In the genomic region with DNA sequence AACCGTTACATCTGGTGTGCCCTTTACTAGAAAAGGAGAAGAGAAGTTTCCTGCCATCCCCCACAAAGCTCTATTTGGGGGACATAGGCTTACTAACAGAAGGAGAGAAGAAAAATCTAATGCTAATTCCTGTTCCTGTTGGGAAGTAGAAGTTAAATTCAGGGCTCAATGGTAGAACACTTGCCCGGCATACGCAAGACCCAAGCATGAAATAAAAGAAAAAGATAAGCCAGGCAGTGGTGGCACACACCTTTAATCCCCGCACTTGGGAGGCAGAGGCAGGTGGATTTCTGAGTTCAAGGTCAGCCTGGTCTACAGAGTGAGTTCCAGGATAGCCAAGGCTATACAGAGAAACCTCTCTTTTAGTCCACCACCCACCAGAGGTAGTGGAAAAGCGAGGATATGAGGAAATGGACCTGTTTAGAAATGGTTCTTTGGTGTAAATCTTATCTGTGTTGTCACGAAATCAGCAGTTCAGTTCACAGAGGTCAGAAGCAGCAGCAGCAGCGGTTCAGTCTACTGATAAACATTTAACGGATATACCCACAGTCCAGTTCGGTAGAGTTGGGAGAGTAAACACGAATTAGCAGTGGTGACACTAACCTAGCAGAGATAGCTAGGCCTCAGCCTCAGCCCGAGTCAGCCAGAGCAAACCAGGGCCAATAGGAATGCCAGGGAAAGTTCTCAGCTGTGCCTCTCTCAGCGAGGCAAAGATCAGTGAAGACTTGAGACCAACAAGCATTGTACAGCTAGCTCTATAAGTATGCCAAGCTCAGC, we compare ENCODE assay signal across 14 mouse cellular contexts. TPM values are rescaled to one million over a fixed set of nuclear protein-coding genes. Genes with fewer than 3 reads are reported as not detected.
"Had no signal": no experiment of that assay in that cellular context is flagged by ENCODE, and none has a peak within 500 bp of the region (broad histone marks: within the 10 kb centered on the region; RNA-seq: fewer than 3 reads in every experiment).

No protein-coding gene starts in this region.

- H3K9ac ChIP-seq: liver, embryonic 15.5 days; midbrain, embryonic 15.5 days; neural tube, embryonic 13.5 days had no signal

- H3K4me2 ChIP-seq: liver, embryonic 11.5 days; liver, embryonic 15.5 days; midbrain, embryonic 15.5 days; neural tube, embryonic 13.5 days had no signal

- DNase-seq: kidney, adult 8-10 months; kidney, postnatal 25 days; lung, adult 2 months; lung, postnatal 10 days; retina, postnatal 1 day; right cerebral cortex, postnatal 4 days had no signal

- H3K4me3 ChIP-seq: left cerebral cortex, adult 2 months; limb, embryonic 10.5 days; liver, embryonic 15.5 days; midbrain, embryonic 10.5 days; midbrain, embryonic 15.5 days; neural tube, embryonic 13.5 days had no signal

- H3K27ac ChIP-seq: left cerebral cortex, adult 2 months; limb, embryonic 10.5 days; liver, embryonic 15.5 days; macrophage; midbrain, embryonic 10.5 days; midbrain, embryonic 15.5 days; neural tube, embryonic 13.5 days had no signal

- H3K9me3 ChIP-seq: limb, embryonic 10.5 days; liver, embryonic 15.5 days; midbrain, embryonic 10.5 days; midbrain, embryonic 15.5 days; neural tube, embryonic 13.5 days had no signal

- H3K36me3 ChIP-seq: limb, embryonic 10.5 days; liver, embryonic 15.5 days; midbrain, embryonic 10.5 days; midbrain, embryonic 15.5 days; neural tube, embryonic 13.5 days had no signal

- H3K27me3 ChIP-seq: liver, embryonic 15.5 days; midbrain, embryonic 15.5 days; neural tube, embryonic 13.5 days had no signal

- H3K4me1 ChIP-seq: limb, embryonic 10.5 days; liver, embryonic 15.5 days; midbrain, embryonic 10.5 days; midbrain, embryonic 15.5 days; neural tube, embryonic 13.5 days had no signal

- ATAC-seq: midbrain, embryonic 15.5 days had no signal

RNA-seq across cellular contexts. Expression of a gene that starts 41.7 kb away (rescaled TPM):
- polyA plus RNA-seq: liver, embryonic 11.5 days; liver, embryonic 15.5 days had no signal
